Mouse (Mus musculus): ENCODE measurements around the gene Lrch2. TPM values are rescaled to one million over a fixed set of nuclear protein-coding genes. Genes with fewer than 3 reads are reported as not detected.

The Lrch2 gene
- total and polyA plus RNA-seq, 3 experiments = not detected

DNA sequence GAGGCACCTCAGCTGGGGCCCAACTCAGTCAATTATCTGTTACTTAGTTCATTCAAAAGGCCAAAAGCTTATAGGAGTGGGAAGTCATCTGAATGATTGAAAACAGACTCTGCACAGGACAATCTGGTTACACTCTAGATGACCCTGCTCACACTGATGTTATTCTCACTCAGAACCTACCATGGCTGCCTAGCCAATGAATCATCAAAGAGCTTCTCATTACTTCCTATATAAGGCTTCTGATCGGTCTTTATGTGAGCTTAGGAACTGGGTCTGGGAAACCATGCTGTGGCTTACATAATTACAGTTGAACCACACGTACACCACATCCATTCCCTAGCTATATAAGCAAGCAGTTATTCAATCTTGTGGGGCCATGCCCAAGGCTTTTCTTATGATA is 18.3 kb downstream of the Lrch2 start (continued):
- TF ChIP-seq MAFK (IDR thresholded peaks at IDR 0.05; ENCODE audit: borderline replicate concordance, low read depth, low read length) = no peak

DNA sequence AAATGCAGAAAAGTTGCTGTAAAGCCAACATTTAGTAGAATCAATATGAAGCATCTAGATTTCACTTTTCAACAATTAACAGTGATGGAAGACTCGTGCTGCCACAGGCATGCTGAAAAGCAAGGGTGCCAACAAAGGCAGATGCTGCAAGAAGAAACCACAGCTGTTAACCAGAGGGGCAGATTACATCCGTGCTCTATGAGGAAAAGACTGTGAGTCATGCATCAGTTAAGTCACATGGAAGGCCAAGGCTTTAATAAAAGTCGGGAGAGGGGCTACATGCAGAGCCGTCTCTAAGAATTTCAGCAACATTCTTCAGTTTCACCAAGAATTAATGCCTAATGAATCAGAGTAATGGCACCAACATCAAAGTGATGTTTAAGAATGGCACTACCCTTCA is 22.2 kb downstream of the Lrch2 start:
- H3K9me3 ChIP-seq (replicated peaks; ENCODE audit: insufficient read depth, low read length) = no peaks in the 10 kb centered on the region
- H3K27me3 ChIP-seq (ENCODE audit: control insufficient read depth in 1 of 2, insufficient read depth in 2 of 2, low read length in 2 of 2) = no peaks in the 10 kb centered on the region
- H3K36me3 ChIP-seq (ENCODE audit: control insufficient read depth in 1 of 2, insufficient read depth in 2 of 2, low read length in 2 of 2) = no peaks in the 10 kb centered on the region
- no peak overlapping the region for H3K9ac ChIP-seq (ENCODE audit: control insufficient read depth, low read depth, low read length, poor library complexity, severe bottlenecking)
- no peak for DNase-seq (ENCODE audit: low read depth, low spot score)
- H3K79me2 ChIP-seq (ENCODE audit: control insufficient read depth, insufficient read depth, low read length, poor library complexity) = no peaks in the 10 kb centered on the region
- no peak overlapping the region for H3K4me3 ChIP-seq (ENCODE audit: control insufficient read depth in 1 of 2, insufficient read depth in 1 of 2, low read depth in 2 of 2, low read length in 2 of 2)
- H3K4me1 ChIP-seq (ENCODE audit: control insufficient read depth in 1 of 2, insufficient read depth in 2 of 2, low read length in 2 of 2) = no peaks in the 10 kb centered on the region
- no peak overlapping the region for H3K27ac ChIP-seq (ENCODE audit: control insufficient read depth, low read depth, low read length)
- TF ChIP-seq ZMIZ1 (IDR thresholded peaks at IDR 0.05; ENCODE audit: low read depth, low read length) (no peak), MAX (IDR thresholded peaks at IDR 0.05; ENCODE audit: low read length) (no peak), CHD1 (IDR thresholded peaks at IDR 0.05; ENCODE audit: low read depth, low read length) (no peak), JUND (IDR thresholded peaks at IDR 0.05; ENCODE audit: low read depth, low read length) (no peak), NELFE (IDR thresholded peaks at IDR 0.05; ENCODE audit: low read depth, low read length) (no peak), CTCF (IDR thresholded peaks at IDR 0.05 in 2 of 3, conservative IDR thresholded peaks at IDR 0.05 in 1 of 3; ENCODE audit: control insufficient read depth in 1 of 3, insufficient read depth in 1 of 3, low read depth in 2 of 3, low read length in 3 of 3, poor library complexity in 1 of 3, severe bottlenecking in 1 of 3) (no peak), ZC3H11A (IDR thresholded peaks at IDR 0.05; ENCODE audit: low read depth, low read length) (no peak), TBP (IDR thresholded peaks at IDR 0.05; ENCODE audit: low read depth, low read length) (no peak), POLR2AphosphoS2 (IDR thresholded peaks at IDR 0.05; ENCODE audit: low read length) (no peak), POLR2A (IDR thresholded peaks at IDR 0.05; ENCODE audit: control insufficient read depth in 1 of 2, insufficient read depth in 1 of 2, low read depth in 1 of 2, low read length in 2 of 2, poor library complexity in 1 of 2) (no peak), ZKSCAN1 (IDR thresholded peaks at IDR 0.05; ENCODE audit: low read depth, low read length) (no peak), MAZ (IDR thresholded peaks at IDR 0.05; ENCODE audit: low read depth, low read length) (no peak), BHLHE40 (IDR thresholded peaks at IDR 0.05; ENCODE audit: borderline replicate concordance, low read depth, low read length) (no peak), MEF2A (IDR thresholded peaks at IDR 0.05; ENCODE audit: extremely low read depth, insufficient replicate concordance, low read depth, low read length, poor library complexity, severe bottlenecking) (no peak)

DNA sequence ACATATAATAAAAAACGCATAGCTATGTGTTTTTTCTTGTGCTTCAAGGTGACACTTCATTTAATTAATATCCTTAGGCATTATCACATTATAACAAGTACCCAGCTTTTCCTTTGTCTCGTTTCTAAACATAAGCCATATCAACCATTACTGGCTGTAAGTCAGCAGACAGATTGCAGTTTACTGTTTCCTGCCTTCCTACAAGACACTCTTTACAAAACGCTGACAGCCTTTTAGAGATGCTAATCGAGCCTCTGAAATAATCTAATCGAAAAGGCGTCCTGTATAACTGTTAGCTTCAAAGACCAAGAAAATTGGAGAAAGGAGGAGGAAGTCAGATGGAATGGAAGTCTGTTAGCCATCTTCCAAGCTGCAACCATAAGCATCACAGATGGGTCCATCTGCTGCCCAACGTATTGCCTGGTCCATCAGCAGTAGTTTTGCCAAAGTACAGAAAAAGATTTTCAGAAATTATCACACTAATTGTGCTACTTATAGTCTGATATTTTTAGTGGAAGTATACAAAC is 26.2 kb downstream of the Lrch2 start:
- Histone ChIP-seq H3K9ac (ENCODE audit: control insufficient read depth, low read depth, low read length, poor library complexity, severe bottlenecking) (no peak overlapping the region), H3K27me3 (ENCODE audit: control insufficient read depth in 1 of 2, insufficient read depth in 2 of 2, low read length in 2 of 2) (no peaks in the 10 kb centered on the region), H3K4me1 (ENCODE audit: control insufficient read depth in 1 of 2, insufficient read depth in 2 of 2, low read length in 2 of 2) (no peaks in the 10 kb centered on the region), H3K36me3 (ENCODE audit: control insufficient read depth in 1 of 2, insufficient read depth in 2 of 2, low read length in 2 of 2) (no peaks in the 10 kb centered on the region), H3K79me2 (ENCODE audit: control insufficient read depth, insufficient read depth, low read length, poor library complexity) (no peaks in the 10 kb centered on the region), H3K4me3 (ENCODE audit: control insufficient read depth in 1 of 2, insufficient read depth in 1 of 2, low read depth in 2 of 2, low read length in 2 of 2) (no peak overlapping the region), H3K9me3 (replicated peaks; ENCODE audit: insufficient read depth, low read length) (no peaks in the 10 kb centered on the region), H3K27ac (ENCODE audit: control insufficient read depth, low read depth, low read length) (no peak overlapping the region)
- TF ChIP-seq KAT2A (conservative IDR thresholded peaks at IDR 0.05; ENCODE audit: low read depth, low read length) = no peak
- DNase-seq (ENCODE audit: low read depth, low spot score) = no peak

All from MEL (cell line).